Mouse (Mus musculus): ENCODE data around the gene Hoxd4. TPM values are rescaled to one million over a fixed set of nuclear protein-coding genes. Genes with fewer than 3 reads are reported as not detected.

Gene Hoxd4
- polyA plus RNA-seq, 2 experiments from 2014 or later: not detected

DNA sequence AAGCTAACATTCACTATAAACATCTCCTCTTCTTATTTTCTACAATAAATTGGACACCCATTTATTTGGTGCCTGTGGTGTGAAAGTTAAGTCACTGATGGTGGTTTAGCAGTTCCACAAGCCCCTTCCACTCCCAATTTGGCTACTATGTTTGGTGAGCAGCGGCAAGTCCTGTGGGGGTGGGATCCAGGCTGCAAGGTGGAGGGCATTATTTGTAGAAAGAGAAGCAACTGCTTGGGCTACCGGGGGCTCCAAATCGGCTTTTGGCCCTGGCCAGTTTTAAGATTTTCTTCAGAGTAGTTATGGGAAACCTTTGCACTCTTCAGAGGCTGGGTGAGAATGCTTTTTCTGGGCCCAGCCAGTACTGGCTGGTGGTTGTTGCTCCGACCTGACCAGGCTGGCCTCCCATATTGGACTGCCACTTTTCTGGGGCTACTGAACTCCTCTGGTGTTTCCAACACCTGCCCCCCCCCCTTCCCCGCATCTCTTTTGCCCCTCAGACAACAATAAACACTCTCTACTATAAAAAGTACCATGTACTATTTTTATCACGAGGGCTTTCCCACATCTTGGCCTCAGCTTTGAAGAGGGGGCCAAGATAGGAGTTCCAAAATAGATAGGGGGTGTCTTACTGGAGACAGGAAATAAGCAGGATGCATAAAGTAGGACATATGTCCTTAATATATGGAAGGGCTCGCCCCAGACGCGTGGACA, 20.2 kb downstream of the Hoxd4 start:
- ATAC-seq: no peak

DNA sequence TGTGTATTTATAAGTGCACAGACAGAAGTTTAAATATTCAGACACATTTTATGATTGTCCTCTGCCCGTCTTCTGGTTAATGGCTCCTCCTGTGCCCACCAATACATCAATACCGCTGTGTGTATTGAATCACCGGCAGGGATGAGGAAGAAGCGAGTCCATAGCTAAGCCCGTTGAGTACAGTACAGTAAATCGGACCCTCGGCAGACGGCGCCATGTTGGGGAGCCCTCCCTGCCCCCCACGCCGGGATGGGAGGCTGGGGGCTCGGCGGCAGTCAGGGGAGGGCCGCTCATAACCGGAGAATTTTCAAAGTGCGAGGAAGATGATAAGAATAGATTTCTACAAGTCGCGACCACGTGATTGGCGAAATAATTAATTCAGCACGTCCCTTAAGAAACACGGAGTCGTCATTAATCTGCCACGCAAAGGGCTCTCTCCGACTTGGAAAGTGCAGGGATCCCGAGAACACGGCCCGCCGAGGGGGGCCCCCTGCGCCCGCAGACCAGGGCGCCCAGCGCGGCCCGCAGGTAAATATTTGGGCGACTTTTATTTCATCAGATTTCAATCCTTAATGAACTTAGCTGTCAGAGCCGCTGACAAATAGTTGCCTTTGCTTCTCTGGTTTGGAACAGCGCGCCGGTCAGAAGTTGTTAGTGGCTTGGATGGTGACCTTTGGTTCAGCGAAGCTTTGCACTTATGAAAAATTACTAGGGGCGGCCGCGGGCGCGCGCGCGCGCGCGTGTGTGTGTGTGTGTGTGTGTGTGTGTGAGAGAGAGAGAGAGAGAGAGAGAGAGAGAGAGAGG, 21.0 kb downstream of the Hoxd4 start:
- no peak for ATAC-seq

DNA sequence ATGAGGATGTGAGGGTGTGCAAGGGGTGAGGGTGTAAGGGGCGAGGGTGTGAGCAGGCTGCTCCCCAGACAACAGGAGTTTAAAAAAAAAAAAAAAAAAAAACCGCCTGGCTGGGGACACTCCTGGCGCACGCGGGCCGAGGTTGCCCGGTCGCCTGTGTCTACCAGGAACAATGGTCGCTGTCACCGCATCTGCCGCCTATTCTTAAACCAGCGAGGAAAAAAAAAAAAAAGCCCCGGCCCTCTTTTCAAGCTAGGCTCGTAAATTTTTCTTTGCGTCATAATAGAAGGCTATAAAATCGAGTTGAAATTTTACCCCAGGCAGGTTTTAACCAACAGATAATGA, 21.6 kb downstream of the Hoxd4 start:
- no peak for ATAC-seq

DNA sequence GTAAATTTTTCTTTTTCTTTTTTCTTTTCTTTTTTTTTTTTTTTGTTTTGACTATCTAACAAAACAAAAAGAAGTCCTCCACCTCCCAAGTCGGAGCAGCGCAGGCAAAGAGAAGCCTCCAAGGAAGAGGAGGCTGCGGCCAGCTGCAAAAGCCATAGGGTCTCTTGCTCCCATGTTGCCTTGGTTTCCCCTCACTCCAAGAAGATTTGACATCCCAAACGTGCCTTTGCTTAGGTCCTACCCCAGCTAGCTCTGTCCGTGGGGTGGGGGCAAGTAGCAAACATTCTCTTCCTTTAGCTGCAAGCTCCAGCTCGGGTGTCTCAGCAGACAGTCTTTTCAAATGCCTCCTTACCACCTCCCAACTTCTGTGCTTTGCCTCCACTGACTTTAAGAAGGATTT, 22.0 kb downstream of the Hoxd4 start:
- no peak for ATAC-seq

DNA sequence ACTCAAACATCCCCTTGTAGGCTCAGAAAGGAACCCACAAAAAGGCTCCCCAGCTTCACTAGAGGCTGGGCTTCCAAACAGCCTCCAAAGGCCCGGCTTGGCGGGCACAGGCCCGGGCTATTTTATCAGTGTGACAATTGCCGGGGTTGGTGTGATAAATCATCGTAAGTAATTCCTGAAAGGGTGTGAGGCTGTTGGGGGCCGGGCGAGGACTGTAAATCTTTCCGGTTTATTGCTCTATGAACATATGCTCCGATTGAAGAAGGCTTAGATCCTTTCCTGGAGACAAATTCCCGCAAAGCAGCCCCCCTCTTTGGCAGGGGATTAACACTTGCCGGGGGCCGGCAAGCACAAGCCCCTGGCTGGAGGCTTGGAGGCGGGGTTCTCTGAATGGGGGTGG, 22.7 kb downstream of the Hoxd4 start:
- ATAC-seq: no peak

DNA sequence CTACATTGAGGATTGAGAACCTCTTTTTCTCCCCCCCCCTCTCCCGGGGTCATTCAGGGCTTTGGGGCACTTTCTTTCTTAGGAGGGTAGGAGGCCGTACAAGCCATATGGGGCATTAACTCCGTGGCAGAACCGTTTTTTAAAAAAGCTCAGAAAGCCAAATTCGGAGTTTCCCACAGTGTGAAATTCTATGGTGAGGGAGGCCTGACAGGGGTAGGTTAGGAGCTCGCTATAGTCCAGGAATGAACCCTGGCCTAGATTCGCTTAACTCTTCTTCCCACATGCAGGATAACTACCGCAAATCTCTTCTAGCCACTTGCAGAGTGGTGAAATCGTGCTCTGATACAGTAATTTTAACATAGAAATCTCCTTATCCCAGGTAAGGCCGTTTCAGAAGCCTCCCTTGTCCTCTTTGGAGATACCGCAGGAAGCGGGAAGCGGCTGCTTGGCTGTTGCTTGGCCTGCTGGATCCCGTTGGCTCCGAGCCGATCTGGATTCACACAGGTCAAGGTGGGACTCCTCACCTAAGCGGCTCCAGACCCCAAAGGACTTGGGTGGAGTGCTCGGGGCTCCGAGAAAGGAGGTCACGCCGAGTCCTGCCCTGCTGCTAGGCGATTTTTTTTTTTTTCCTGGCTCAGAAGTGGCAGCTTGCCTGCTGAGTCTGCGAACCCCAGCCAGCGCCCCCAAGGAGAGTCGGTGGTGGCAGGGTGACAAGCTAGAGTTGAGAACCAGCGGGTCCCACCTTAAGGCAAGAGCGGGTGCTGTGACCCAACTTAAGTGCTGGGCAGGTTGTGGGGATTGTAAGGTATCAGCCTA, 23.5 kb downstream of the Hoxd4 start:
- no peak for ATAC-seq

DNA sequence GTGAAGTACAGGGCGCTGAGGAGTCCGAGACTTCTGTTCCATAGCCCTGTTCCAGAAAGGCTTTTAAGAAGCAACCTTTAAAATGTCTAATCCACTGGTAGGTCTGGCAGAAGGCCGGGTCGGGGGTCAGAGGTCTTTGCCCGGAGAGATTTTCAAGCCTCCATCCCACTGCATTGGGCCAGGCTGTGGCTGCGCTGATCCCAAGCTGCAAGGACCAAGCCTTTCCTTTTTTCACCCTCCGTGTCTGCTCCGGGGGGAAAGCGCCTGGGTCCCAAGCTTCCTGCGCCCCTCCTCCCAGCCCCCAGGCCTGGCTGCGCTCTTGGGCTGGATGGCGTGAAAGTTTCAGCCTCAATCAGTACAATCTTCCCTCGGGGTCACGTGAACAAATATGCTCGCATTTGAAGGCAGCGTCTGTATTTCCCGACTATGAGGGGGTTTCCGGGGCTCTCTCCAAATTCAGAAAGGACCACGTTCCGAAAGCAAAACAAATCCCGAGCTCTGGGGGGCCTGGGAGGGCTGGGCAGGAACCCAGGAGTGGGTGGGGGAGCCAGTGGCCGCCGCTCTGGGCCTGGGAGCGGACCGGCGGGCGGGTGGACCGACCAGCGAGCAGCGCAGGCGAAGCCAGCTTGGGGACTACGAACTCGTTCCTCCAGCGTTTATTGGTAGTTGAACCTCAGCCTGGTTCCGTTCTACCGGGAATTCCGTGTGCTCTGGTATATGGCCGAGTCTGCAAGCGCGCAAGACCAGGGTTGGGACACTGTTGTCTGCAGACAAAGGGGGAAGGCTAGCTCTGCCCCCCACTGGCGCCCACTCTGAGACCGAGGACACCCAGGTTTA, 24.3 kb downstream of the Hoxd4 start:
- no peak for ATAC-seq

DNA sequence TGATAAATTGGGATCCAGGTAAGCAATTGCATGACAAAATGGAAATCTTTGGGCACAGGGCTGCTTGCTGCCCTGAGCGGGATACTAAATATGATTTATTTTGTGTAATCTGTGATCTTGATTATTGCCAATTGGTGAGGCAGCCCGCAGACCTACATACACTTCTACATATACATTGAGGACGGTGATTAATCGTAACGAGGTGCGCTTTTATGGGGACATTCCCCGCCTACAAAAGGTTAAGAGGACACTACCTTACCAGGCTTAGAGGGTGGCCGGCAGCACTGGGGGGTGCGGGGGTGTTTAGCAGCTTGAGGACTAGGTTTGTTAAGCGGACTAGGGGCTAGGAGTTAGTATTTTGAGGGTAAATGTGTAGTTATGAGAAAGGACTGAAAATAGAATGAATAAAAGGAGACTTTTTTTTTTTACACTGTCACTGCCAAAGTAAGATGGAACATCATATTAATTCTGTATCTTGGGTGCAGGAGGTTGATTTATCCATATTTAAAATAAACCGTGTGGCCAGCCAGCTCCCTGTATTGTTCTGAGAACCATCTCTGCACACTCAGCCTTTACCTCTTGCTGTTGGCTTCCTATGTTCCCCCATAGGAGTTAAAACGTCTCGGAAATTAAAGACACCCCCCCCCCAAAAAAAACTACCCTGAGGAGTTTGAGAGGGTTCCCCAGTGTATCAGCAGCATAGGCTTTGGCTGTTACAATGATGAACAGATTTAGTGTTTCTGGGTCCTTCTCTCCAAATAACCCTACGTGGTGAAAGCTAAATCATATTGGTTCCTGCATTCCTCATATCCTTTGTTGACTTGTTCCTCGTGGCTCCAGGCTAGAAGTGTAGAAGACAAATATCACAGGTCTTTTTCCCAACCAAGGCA, 25.2 kb downstream of the Hoxd4 start:
- no peak for ATAC-seq

DNA sequence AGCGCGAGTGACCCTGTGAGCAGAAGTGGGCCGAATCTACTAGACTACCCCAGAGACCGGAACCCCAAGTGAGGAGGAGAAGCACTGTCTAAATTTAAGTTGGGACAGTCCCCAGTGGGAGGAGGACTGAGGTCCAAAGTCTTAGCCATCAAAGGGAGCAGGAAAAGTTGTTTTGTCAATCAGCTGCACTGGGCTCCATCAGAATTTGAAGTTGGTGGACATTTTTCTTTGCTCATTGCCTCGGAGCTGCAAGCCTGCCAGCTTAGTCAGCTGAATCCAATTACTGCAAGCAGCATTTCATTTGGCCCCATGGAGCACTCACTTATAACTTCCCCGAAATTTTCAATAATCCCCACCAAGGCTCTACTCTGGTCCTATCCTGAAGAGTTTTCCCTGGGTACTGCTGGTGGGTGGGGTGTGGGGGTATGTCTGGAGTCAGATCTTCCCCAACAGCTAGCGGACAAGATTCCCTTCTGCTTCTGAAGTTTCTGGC, 25.9 kb downstream of the Hoxd4 start:
- ATAC-seq: no peak

DNA sequence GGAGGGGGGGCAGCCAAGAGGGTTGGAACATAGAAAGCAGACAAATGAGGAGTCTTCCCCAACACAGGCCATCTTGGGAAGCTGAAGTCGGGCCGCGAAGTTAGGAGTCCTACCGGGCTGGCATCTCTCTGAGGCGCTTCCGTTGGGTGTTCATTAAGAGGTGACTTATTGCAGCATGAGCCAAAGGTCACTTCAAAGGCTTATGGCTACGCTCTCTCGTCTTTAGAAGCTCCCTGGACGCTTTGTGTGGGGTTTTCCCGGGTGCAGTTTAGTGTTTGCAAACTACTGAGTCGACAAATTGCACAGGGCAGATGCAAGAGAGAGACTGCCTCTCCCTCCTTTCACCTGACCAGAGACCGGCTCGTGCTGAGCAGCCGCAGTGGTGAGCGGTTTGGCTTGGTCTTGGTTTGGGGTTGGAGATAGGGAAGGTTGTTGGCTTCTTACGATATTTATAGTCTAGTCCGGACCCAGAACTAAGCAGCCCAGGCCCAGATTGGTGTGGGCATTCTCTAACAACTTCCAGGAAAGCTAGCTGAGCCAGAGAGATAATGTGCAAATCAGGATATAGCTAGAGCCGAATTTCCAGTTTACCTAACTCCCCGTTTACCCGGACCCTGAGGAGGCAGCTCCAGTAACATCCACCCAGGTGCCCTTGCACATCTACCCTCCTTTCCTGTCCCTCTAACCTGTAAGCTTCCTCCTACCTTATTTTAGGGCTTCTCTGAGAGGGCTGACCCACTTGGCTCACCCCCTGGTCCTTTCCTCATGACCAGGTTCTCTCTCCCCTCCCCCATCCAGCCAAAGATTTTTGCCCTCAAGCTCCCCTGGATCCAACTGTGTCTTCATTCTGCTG, 27.1 kb downstream of the Hoxd4 start:
- ATAC-seq: no peak

DNA sequence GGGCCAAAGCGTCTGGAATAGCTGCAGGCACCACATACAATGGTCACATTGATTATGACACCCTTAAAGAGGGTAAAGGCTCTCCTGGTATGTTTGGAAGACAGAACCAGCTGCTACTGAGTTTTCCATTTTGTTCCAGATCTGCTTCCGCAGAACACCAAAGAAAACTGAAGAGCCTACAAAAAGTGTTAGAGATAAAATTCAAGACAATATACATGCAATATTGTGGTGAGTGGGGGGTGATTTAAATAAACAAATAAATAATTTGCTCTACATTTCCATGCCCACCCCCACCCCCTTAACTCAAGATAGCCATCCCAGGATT, 27.7 kb downstream of the Hoxd4 start:
- no peak for ATAC-seq

DNA sequence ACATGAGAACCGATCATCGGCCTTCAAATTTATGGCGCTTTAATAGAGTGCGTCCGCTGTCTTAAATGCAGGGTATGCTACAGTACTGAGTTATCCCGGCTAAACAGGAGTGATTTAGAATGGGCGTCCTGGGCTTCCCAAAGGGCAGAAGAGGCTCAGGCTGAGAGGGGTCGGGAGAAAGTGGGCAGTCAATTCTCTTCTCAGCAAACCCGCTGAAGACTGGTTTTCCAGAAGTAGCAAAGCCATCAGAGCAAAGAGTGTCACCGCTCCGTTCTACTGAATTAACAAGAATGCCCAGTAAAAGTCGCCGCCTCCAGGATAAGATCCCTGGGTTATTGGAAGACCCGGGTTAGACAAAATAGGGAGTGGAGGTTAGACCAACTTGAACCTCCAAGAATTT, 28.1 kb downstream of the Hoxd4 start:
- no peak for ATAC-seq

DNA sequence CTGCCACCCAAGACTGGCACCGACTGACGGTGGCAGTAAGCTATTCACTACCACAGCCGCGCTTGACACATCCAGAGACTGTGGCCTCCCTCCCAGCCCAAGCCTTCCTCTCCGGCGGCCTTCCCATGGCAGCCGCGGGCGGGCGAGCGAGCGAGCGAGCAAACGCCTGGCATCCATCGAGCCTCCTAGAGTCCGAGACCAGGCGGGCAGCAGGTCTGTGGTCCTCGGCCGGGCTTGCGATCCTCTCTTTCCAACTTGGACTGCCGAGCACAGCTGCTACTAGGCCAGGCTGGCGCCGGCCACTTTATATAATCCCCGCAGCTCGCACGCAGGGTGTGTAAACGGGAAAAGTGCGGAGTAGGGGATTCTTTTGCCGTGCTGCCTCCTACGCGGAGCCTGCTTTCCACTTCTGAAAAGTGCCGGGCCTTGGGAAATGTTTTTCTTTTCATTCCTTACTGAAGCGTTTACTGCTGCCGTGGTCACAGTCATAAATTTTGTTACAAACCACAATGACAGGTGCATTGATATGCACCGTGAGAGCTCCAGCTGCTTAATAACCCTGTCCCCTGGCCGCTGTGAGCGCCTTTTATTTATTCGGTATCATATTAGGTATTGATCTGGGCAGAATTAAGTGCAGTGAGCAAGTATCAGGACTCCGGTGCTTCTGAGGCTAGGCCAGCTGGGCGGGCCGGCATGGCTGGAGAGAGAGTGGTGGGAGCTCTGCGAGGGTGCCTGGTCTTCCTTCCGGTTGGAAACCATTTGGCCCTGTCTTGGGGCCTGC, 28.8 kb downstream of the Hoxd4 start:
- ATAC-seq: no peak

DNA sequence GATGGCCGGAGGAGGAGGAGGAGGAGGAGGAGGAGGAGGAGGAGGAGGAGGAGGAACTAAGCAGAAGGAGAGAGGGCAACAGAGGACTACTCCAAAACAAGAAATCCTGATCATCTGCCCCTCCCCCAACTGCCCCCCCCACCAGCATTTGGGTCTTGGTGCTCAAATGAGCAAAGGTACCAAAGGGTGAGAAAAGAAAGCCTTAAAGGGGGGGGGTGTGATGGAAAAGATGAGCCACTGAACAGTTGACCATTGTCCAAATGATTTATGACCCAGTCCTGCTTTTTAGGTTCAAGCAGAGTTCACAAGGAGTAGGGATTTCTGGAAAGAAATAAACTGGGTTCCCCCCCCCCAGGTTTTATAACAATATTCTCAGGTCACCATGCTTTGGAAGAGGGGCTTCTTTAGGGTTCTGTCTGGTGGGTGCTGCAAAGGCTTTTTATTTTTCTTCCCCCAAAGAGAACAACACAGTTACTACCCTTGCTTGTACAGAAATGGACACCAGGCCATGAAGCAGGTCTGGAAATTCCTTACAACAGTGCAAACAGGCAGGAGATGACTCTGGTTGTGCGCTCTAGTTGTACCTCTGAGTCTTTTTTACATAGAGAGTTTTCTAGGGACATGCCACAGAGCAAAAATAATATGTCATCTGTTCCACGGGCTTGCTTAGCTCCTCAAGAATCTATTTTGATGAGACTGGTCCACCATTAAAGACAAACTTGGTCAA, 29.7 kb downstream of the Hoxd4 start:
- no peak for ATAC-seq

DNA sequence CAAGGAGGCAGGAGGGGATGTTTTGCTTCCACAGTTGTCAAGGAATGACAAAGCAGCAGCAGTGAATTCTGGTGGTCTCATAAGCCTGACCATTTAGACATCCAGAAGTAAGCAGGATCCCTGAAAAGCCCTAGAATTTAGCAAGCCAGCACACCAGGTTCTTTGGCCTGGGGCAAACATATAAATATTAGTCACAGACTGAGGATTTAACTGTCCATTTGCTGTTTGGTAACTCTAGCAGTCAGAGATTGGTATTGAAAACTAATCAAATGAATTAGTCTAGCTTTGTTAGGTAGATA, 30.2 kb downstream of the Hoxd4 start:
- ATAC-seq: no peak

DNA sequence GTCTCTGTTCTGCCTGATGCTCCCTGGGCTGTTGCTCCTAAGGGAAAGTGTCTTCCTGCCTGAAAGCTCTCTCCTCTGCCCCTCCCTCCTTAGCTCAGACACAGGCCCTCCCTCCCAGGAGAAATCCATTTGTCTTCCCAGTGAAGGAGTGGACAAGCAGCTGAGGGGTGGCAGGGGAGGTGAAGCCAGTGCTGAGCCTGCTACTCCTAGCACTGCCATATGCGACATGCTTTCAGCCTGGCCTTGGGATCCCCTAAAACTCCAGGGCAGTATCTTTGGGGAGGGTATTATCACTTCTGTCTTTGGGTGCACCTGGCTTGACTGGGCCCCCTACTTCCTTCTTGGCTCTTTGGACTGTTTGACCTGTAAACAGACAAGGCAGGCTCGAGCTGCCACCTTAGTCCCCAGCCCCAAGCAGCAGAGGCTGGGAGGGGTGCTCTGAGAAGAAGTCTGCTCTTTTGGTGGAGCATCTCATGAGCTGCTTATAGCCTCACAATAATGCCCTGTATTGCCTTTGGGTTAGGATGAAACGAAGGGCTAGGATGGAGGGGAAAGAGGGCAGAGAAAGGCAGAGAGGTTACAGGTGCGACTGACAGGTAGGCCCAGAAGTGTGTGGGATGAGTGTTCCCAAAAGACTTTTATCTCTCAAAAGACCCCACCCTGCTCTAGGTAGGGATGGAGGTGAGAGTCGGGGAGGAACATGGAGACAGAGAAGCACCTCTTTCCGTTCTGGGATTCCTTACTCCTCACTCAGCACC, 34.0 kb downstream of the Hoxd4 start:
- ATAC-seq: no peak

DNA sequence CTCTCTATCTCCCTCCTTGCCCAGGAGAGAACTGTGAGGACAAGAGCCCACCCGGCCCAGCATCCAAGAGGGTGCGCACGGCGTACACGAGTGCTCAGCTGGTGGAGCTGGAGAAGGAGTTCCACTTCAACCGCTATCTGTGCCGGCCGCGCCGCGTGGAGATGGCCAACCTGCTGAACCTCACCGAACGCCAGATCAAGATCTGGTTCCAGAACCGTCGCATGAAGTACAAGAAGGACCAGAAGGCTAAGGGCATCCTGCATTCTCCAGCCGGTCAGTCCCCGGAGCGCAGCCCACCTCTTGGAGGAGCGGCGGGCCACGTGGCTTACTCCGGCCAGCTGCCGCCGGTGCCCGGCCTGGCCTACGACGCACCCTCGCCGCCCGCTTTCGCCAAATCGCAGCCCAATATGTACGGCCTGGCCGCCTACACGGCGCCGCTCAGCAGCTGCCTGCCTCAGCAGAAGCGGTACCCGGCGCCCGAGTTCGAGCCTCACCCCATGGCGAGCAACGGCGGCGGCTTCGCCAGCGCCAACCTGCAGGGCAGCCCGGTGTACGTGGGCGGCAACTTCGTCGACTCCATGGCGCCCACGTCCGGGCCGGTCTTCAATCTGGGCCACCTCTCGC, 34.7 kb downstream of the Hoxd4 start:
- no peak for ATAC-seq

DNA sequence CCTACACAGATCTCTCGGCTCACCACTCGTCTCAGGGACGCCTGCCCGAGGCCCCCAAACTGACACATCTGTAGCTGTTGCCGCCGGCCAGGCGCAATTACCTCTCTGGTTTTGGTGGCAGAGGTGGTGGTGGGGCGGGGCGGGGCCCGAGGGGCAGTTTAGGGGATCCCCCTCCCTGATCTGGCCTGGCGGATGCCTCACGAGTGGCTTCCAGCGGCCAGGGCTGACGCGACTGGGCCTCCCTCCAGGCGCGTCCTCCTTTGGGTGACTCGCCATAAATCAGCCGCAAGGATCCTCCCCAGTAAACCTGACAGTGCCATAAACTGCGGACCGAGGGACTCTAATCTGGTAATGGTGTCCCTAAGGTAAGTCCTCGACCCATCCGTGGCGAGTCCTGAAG, 35.3 kb downstream of the Hoxd4 start:
- no peak for ATAC-seq
